Mouse (Mus musculus) cerebellum, adult 2 months (tissue): Measurements from ENCODE around the gene Camk2d. TPM values are rescaled to one million over a fixed set of nuclear protein-coding genes. Genes with fewer than 3 reads are reported as not detected.

ENCODE experiments used
- DNase-seq, 2 experiments: peaks; one replicate each; pipeline ENCODE4 v3.0.0; 2021
- H3K27ac ChIP-seq: fragments of 200-500 bp; 2 replicates; pipeline ENCODE4 v1.5.1; 2012; ENCODE audit warnings: low read length, control low read depth, inconsistent platforms; ENCODE audit not compliant: insufficient read depth
- H3K27me3 ChIP-seq: fragments of 200-500 bp; 2 replicates; pipeline ENCODE4 v1.6.1; 2012; ENCODE audit warnings: inconsistent platforms, mild to moderate bottlenecking, low read length, moderate library complexity; ENCODE audit not compliant: control insufficient read depth, insufficient read depth
- H3K4me1 ChIP-seq: fragments of 200-500 bp; 2 replicates; pipeline ENCODE4 v1.6.1; 2011; ENCODE audit warnings: low read length; ENCODE audit not compliant: control insufficient read depth, insufficient read depth
- H3K4me3 ChIP-seq: fragments of 200-500 bp; replicated peaks from 2 replicates; pipeline ENCODE3; 2011; ENCODE audit warnings: mild to moderate bottlenecking, low read depth, low read length, control low read depth; ENCODE audit not compliant: insufficient read depth
- CTCF ChIP-seq: fragments of 200-500 bp; IDR thresholded peaks from 2 replicates; pipeline ENCODE4 v1.5.1; 2011; ENCODE audit warnings: low read depth, mild to moderate bottlenecking, control low read depth, low read length, moderate library complexity, borderline replicate concordance; ENCODE audit not compliant: insufficient read depth
- POLR2A ChIP-seq: fragments of 200-500 bp; IDR thresholded peaks from 2 replicates; pipeline ENCODE4 v1.6.1; 2011; ENCODE audit warnings: low read length, control low read depth, borderline replicate concordance; ENCODE audit not compliant: insufficient read depth
- WGBS: fragments of 180-500 bp; shearing (Covaris S2); methylation state at CpG from one replicate; pipeline ENCODE4 v1.1.7; 2018; 5-methylcytosine and 5-hydroxymethylcytosine counted together
- polyA plus RNA-seq: library from polyadenylated mRNA; depleted of rRNA; stranded (reverse); fragments of >200 nt; gene quantifications from 2 replicates; pipeline ENCODE4 v1.2.3, GENCODE M21; 2012; rRNA removed

The Camk2d gene
- polyA plus RNA-seq, 1 experiment = 162 TPM

- TF ChIP-seq CTCF (no peak), POLR2A (no peak)
- WGBS = 100% methylated on average over 1 of the region's 1 CpGs
- Histone ChIP-seq H3K4me3 (no peak overlapping the region), H3K27me3 (no peaks in the 10 kb centered on the region), H3K4me1 (no peaks in the 10 kb centered on the region), H3K27ac (no peak overlapping the region)
- no peak for DNase-seq
Measured at GRCm38 (mm10) chr3:126870688-126871087, 274.6 kb downstream of the Camk2d start.

- no peak overlapping the region for H3K27ac ChIP-seq
- no peak overlapping the region for H3K4me3 ChIP-seq
- DNase-seq = no peak
- no peaks in the 10 kb centered on the region for H3K4me1 ChIP-seq
- TF ChIP-seq CTCF = no peak
- TF ChIP-seq POLR2A = no peak
- 56% methylated on average over 1 of the region's 1 CpGs for WGBS
- H3K27me3 ChIP-seq = no peaks in the 10 kb centered on the region
Measured at GRCm38 (mm10) chr3:126878233-126878632, 282.1 kb downstream of the Camk2d start.

- 76% methylated on average over 4 of the region's 4 CpGs for WGBS
- Histone ChIP-seq H3K4me1 (no peaks in the 10 kb centered on the region), H3K4me3 (no peak overlapping the region), H3K27me3 (no peaks in the 10 kb centered on the region), H3K27ac (no peak overlapping the region)
- TF ChIP-seq POLR2A (no peak), CTCF (no peak)
- DNase-seq = no peak
Measured at GRCm38 (mm10) chr3:126886090-126886489, 290.0 kb downstream of the Camk2d start.

GRCm38 (mm10) chr3:126886644-126887043, 290.5 kb downstream of the Camk2d start:
- Histone ChIP-seq H3K27ac (no peak overlapping the region), H3K4me1 (no peaks in the 10 kb centered on the region), H3K27me3 (no peaks in the 10 kb centered on the region), H3K4me3 (no peak overlapping the region)
- DNase-seq = no peak
- TF ChIP-seq POLR2A (no peak), CTCF (no peak)
- 79% methylated on average over 4 of the region's 4 CpGs for WGBS

Other genes with a start within 250 kb of the Camk2d start
- 0.10 TPM in 2 replicates for gene Arsj, start 232.6 kb upstream of the Camk2d start, polyA plus RNA-seq